Mouse (Mus musculus): Measurements from ENCODE around the gene Dnah2.

The Dnah2 gene

GRCm38 (mm10) chr11:69386758-69387157, 162.2 kb downstream of the Dnah2 start:
- no peak for DNase-seq (ENCODE audit: low read depth, low spot score)
- H3K27me3 ChIP-seq (ENCODE audit: control insufficient read depth, insufficient read depth, low read length, poor library complexity, severe bottlenecking): no peaks in the 10 kb centered on the region
- H3K36me3 ChIP-seq (ENCODE audit: control insufficient read depth, insufficient read depth, low read length, poor library complexity, severe bottlenecking): no peaks in the 10 kb centered on the region

- DNase-seq (ENCODE audit: low read depth, low spot score): no peak
- H3K36me3 ChIP-seq (ENCODE audit: control insufficient read depth, insufficient read depth, low read length, poor library complexity, severe bottlenecking): no peaks in the 10 kb centered on the region
- H3K27me3 ChIP-seq (ENCODE audit: control insufficient read depth, insufficient read depth, low read length, poor library complexity, severe bottlenecking): no peaks in the 10 kb centered on the region
Observed at GRCm38 (mm10) chr11:69384979-69385378, 163.9 kb downstream of the Dnah2 start.

- DNase-seq (ENCODE audit: low read depth, low spot score): no peak
- Histone ChIP-seq H3K36me3 (ENCODE audit: control insufficient read depth, insufficient read depth, low read length, poor library complexity, severe bottlenecking) (no peaks in the 10 kb centered on the region), H3K27me3 (ENCODE audit: control insufficient read depth, insufficient read depth, low read length, poor library complexity, severe bottlenecking) (no peaks in the 10 kb centered on the region)
Observed at GRCm38 (mm10) chr11:69382478-69383105, 166.3 kb downstream of the Dnah2 start.

- H3K36me3 ChIP-seq (ENCODE audit: control insufficient read depth, insufficient read depth, low read length, poor library complexity, severe bottlenecking): no peaks in the 10 kb centered on the region
- DNase-seq (ENCODE audit: low read depth, low spot score): no peak
Observed at GRCm38 (mm10) chr11:69381356-69381755, 167.6 kb downstream of the Dnah2 start.

GRCm38 (mm10) chr11:69379600-69379999, 169.3 kb downstream of the Dnah2 start:
- no peaks in the 10 kb centered on the region for H3K36me3 ChIP-seq (ENCODE audit: control insufficient read depth, insufficient read depth, low read length, poor library complexity, severe bottlenecking)
- DNase-seq (ENCODE audit: low read depth, low spot score): no peak
- H3K27me3 ChIP-seq (ENCODE audit: control insufficient read depth, insufficient read depth, low read length, poor library complexity, severe bottlenecking): no peaks in the 10 kb centered on the region

More at GRCm38 (mm10) chr11:69381356-69381755, 167.6 kb downstream of the Dnah2 start:
- H3K27me3 ChIP-seq (ENCODE audit: control insufficient read depth, insufficient read depth, low read length, poor library complexity, severe bottlenecking): no peaks in the 10 kb centered on the region

GRCm38 (mm10) chr11:69377766-69378165, 171.1 kb downstream of the Dnah2 start:
- Histone ChIP-seq H3K27me3 (ENCODE audit: control insufficient read depth, insufficient read depth, low read length, poor library complexity, severe bottlenecking) (no peaks in the 10 kb centered on the region), H3K36me3 (ENCODE audit: control insufficient read depth, insufficient read depth, low read length, poor library complexity, severe bottlenecking) (0 out of 2 replicates have a peak, but pooled peaks cover 2% of the 10 kb centered on the region)
- no peak for DNase-seq (ENCODE audit: low read depth, low spot score)

GRCm38 (mm10) chr11:69375646-69376045, 173.3 kb downstream of the Dnah2 start:
- DNase-seq (ENCODE audit: low read depth, low spot score): no peak
- no peaks in the 10 kb centered on the region for H3K27me3 ChIP-seq (ENCODE audit: control insufficient read depth, insufficient read depth, low read length, poor library complexity, severe bottlenecking)
- H3K36me3 ChIP-seq (ENCODE audit: control insufficient read depth, insufficient read depth, low read length, poor library complexity, severe bottlenecking): 0 out of 2 replicates have a peak, but pooled peaks cover 2% of the 10 kb centered on the region

- Histone ChIP-seq H3K27me3 (ENCODE audit: control insufficient read depth, insufficient read depth, low read length, poor library complexity, severe bottlenecking) (no peaks in the 10 kb centered on the region), H3K36me3 (ENCODE audit: control insufficient read depth, insufficient read depth, low read length, poor library complexity, severe bottlenecking) (0 out of 2 replicates have a peak, but pooled peaks cover 2% of the 10 kb centered on the region)
- no peak for DNase-seq (ENCODE audit: low read depth, low spot score)
Observed at GRCm38 (mm10) chr11:69373223-69373965, 175.5 kb downstream of the Dnah2 start.

- Histone ChIP-seq H3K27me3 (ENCODE audit: control insufficient read depth, insufficient read depth, low read length, poor library complexity, severe bottlenecking) (no peaks in the 10 kb centered on the region), H3K36me3 (ENCODE audit: control insufficient read depth, insufficient read depth, low read length, poor library complexity, severe bottlenecking) (0 out of 2 replicates have a peak, but pooled peaks cover 2% of the 10 kb centered on the region)
- peak; percentile 60 for DNase-seq (ENCODE audit: low read depth, low spot score)
Observed at GRCm38 (mm10) chr11:69372780-69373170, 176.1 kb downstream of the Dnah2 start.

GRCm38 (mm10) chr11:69372056-69372779, 176.7 kb downstream of the Dnah2 start:
- no peak for DNase-seq (ENCODE audit: low read depth, low spot score)
- Histone ChIP-seq H3K27me3 (ENCODE audit: control insufficient read depth, insufficient read depth, low read length, poor library complexity, severe bottlenecking) (no peaks in the 10 kb centered on the region), H3K36me3 (ENCODE audit: control insufficient read depth, insufficient read depth, low read length, poor library complexity, severe bottlenecking) (0 out of 2 replicates have a peak, but pooled peaks cover 2% of the 10 kb centered on the region)

- DNase-seq (ENCODE audit: low read depth, low spot score): no peak
Observed at GRCm38 (mm10) chr11:69371601-69372000, 177.3 kb downstream of the Dnah2 start.

GRCm38 (mm10) chr11:69370817-69371215, 178.1 kb downstream of the Dnah2 start:
- DNase-seq (ENCODE audit: low read depth, low spot score): no peak
- no peaks in the 10 kb centered on the region for H3K27me3 ChIP-seq (ENCODE audit: control insufficient read depth, insufficient read depth, low read length, poor library complexity, severe bottlenecking)
- 0 out of 2 replicates have a peak, but pooled peaks cover 2% of the 10 kb centered on the region for H3K36me3 ChIP-seq (ENCODE audit: control insufficient read depth, insufficient read depth, low read length, poor library complexity, severe bottlenecking)

More at GRCm38 (mm10) chr11:69371601-69372000, 177.3 kb downstream of the Dnah2 start:
- 0 out of 2 replicates have a peak, but pooled peaks cover 2% of the 10 kb centered on the region for H3K36me3 ChIP-seq (ENCODE audit: control insufficient read depth, insufficient read depth, low read length, poor library complexity, severe bottlenecking)
- H3K27me3 ChIP-seq (ENCODE audit: control insufficient read depth, insufficient read depth, low read length, poor library complexity, severe bottlenecking): no peaks in the 10 kb centered on the region
